In the genomic region with DNA sequence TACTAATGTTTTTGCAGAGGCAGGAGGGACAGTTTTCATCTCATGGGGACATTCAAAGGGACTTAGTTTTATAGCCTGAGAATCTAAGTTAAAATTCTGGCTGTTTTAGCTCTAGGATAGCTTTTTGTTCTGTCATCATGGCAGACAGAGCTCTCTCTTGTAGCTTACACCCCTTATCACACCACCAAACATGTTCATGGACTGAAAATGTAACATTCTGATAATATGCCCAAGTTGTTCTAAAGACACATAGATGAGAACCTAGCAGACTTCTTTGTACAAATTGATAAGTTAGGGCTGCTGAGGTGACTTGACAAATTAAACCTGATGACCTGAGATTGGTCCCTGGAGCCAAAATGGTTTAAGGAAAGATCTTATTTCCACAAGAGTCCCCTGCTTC, we compare ENCODE assay signal across 23 mouse cellular contexts. TPM values are rescaled to one million over a fixed set of nuclear protein-coding genes. Genes with fewer than 3 reads are reported as not detected.
"Had no signal": no experiment of that assay in that cellular context is flagged by ENCODE, and none has a peak within 500 bp of the region (broad histone marks: within the 10 kb centered on the region; RNA-seq: fewer than 3 reads in every experiment).

No protein-coding gene starts in this region.

- H3K9ac ChIP-seq: neural tube, embryonic 15.5 days; stomach, embryonic 15.5 days had no signal

- H3K9me3 ChIP-seq: neural tube, embryonic 15.5 days; stomach, embryonic 15.5 days had no signal

- H3K4me2 ChIP-seq: neural tube, embryonic 15.5 days; stomach, embryonic 15.5 days had no signal

- DNase-seq: right cerebral cortex, adult 18-20 months; right cerebral cortex, postnatal 14 days; right cerebral cortex, postnatal 25 days; right cerebral cortex, postnatal 4 days; spleen, adult 18-20 months; thymus, adult 18-20 months; thymus, adult 2 months; thymus, postnatal 14 days; thymus, postnatal 25 days; thymus, postnatal 36 days; thymus, postnatal 4 days had no signal

- H3K27ac ChIP-seq: neural tube, embryonic 15.5 days; stomach, embryonic 15.5 days; stomach, postnatal 0 days had no signal

- H3K4me1 ChIP-seq: neural tube, embryonic 15.5 days; stomach, embryonic 15.5 days had no signal

- H3K4me3 ChIP-seq: neural tube, embryonic 15.5 days; stomach, embryonic 15.5 days had no signal

- H3K36me3 ChIP-seq: neural tube, embryonic 15.5 days; stomach, embryonic 15.5 days had no signal

- H3K27me3 ChIP-seq: neural tube, embryonic 15.5 days; stomach, embryonic 15.5 days had no signal

RNA-seq across cellular contexts. Expression of gene Olfr686, which starts 19.4 kb away (rescaled TPM):
- total RNA-seq: neutrophil, adult 5-6 weeks had no signal
- polyA plus RNA-seq: neural tube, embryonic 14.5 days; neural tube, embryonic 15.5 days; small intestine, adult 2 months; spleen, adult 2 months; stomach, embryonic 14.5 days; stomach, embryonic 15.5 days; stomach, embryonic 16.5 days; stomach, postnatal 0 days; testis, adult 2 months; thymus, adult 2 months; thymus, postnatal 0 days; urinary bladder, adult 2 months had no signal

RNA-seq across cellular contexts. Expression of gene Olfr685, which starts 40.9 kb away (rescaled TPM):
- total RNA-seq: neutrophil, adult 5-6 weeks had no signal
- polyA plus RNA-seq: neural tube, embryonic 14.5 days; neural tube, embryonic 15.5 days; small intestine, adult 2 months; spleen, adult 2 months; stomach, embryonic 14.5 days; stomach, embryonic 15.5 days; stomach, embryonic 16.5 days; stomach, postnatal 0 days; testis, adult 2 months; thymus, adult 2 months; thymus, postnatal 0 days; urinary bladder, adult 2 months had no signal
